Mouse (Mus musculus) spleen, postnatal 0 days (tissue): ENCODE measurements around the gene Ddx50. TPM values are rescaled to one million over a fixed set of nuclear protein-coding genes. Genes with fewer than 3 reads are reported as not detected.

Experiments
- polyA plus RNA-seq: library from polyadenylated mRNA; unstranded; fragments of >200 nt; fragmentation: Nextera tagmentation; extraction: Ambion mirVana; gene quantifications from 2 replicates; pipeline ENCODE4 v1.2.1, GENCODE M21; 2015

Gene Ddx50
- 53.7 and 54.9 TPM in 2 replicates for polyA plus RNA-seq

GRCm38 (mm10) chr10:62650881-62651810 is at the start of gene Ddx50:
Ddx50 (minus strand) TSS chr10:62651218.

GRCm38 (mm10) chr10:62602177-62603040 is 48.6 kb downstream of the Ddx50 start, which contains the start of gene Ddx21:
Ddx21 (minus strand) TSS chr10:62602281.

GRCm38 (mm10) chr10:62578338-62579100 is 72.5 kb downstream of the Ddx50 start, which contains the start of gene Kif1bp:
Kif1bp (minus strand) TSS chr10:62578457.

Other genes starting within 250 kb of the Ddx50 start
- not detected in 2 replicates for gene Hkdc1, start 228.7 kb downstream of the Ddx50 start, polyA plus RNA-seq
- 0.25 and 0.26 TPM in 2 replicates for gene 4930507D05Rik, start 201.7 kb downstream of the Ddx50 start, polyA plus RNA-seq
- gene Supv3l1, start 201.5 kb downstream of the Ddx50 start, polyA plus RNA-seq, result 14.1 and 14.2 TPM in 2 replicates
- gene Vps26a, start 164.4 kb downstream of the Ddx50 start, polyA plus RNA-seq, result 39.8 and 47.1 TPM in 2 replicates
- gene Srgn, start 123.8 kb downstream of the Ddx50 start, polyA plus RNA-seq, result 247 and 302 TPM in 2 replicates
- gene Kif1bp, start 72.8 kb downstream of the Ddx50 start, polyA plus RNA-seq, result 13.6 and 14.9 TPM in 2 replicates
- gene Ddx21, start 48.9 kb downstream of the Ddx50 start, polyA plus RNA-seq, result 20.0 and 20.6 TPM in 2 replicates
- 1.2 and 1.3 TPM in 2 replicates for gene Stox1, start 74.9 kb upstream of the Ddx50 start, polyA plus RNA-seq
- 60.3 and 62.3 TPM in 2 replicates for gene Ccar1, start 141.1 kb upstream of the Ddx50 start, polyA plus RNA-seq